Comparison of ENCODE assay signal across 12 mouse cellular contexts in genomic region chr13:114584566-114584965, GRCm38 (mm10).
DNase-seq lines count a peak whose midpoint lies in the region; ATAC-seq and TF ChIP-seq lines count a peak whose summit lies in the region.
"Had no signal": no experiment of that assay in that cellular context is flagged by ENCODE, and none has a peak within 500 bp of the region (broad histone marks: within the 10 kb centered on the region; RNA-seq: fewer than 3 reads in every experiment).

No protein-coding gene starts in this region.

- no peak overlapping the region for H3K9ac ChIP-seq in intestine, embryonic 14.5 days (ENCODE audit: low read length)
- H3K9ac ChIP-seq in intestine, embryonic 16.5 days (ENCODE audit: low read depth, low read length), result no peak overlapping the region
- no peak overlapping the region for H3K9ac ChIP-seq in stomach, embryonic 16.5 days (ENCODE audit: low read length)

- peak overlapping the region; percentile 16; the same call in 1 of the 2 replicates for H3K4me2 ChIP-seq in intestine, embryonic 14.5 days (ENCODE audit: low read length)
- no peak overlapping the region for H3K4me2 ChIP-seq in intestine, embryonic 16.5 days (ENCODE audit: low read depth, low read length)
- H3K4me2 ChIP-seq in stomach, embryonic 16.5 days (ENCODE audit: low read depth, low read length), result peak overlapping the region; percentile 17; the same call in 1 of the 2 replicates

- no peak overlapping the region for H3K27ac ChIP-seq in intestine, embryonic 14.5 days (ENCODE audit: low read depth)
- H3K27ac ChIP-seq in intestine, embryonic 16.5 days (ENCODE audit: low read length), result no peak overlapping the region
- H3K27ac ChIP-seq in embryonic fibroblast, embryonic 13.5 days (ENCODE audit: insufficient read depth, low read length), result peak overlapping the region; percentile 81
- H3K27ac ChIP-seq in stomach, embryonic 16.5 days (ENCODE audit: low read length), result no peak overlapping the region
- no peak overlapping the region for H3K27ac ChIP-seq in thymus, adult 2 months (ENCODE audit: control insufficient read depth, insufficient read depth, low read length)

- H3K4me1 ChIP-seq in intestine, embryonic 14.5 days (replicated peaks; ENCODE audit: control insufficient read depth, insufficient read depth, low read length), result no peaks in the 10 kb centered on the region
- no peaks in the 10 kb centered on the region for H3K4me1 ChIP-seq in intestine, embryonic 16.5 days (ENCODE audit: control insufficient read depth, insufficient read depth, low read length)
- no peaks in the 10 kb centered on the region for H3K4me1 ChIP-seq in embryonic fibroblast, embryonic 13.5 days (ENCODE audit: control insufficient read depth, insufficient read depth, low read length)
- H3K4me1 ChIP-seq in lung, adult 2 months (ENCODE audit: control insufficient read depth, insufficient read depth, low read length), result no peaks in the 10 kb centered on the region
- no peaks in the 10 kb centered on the region for H3K4me1 ChIP-seq in stomach, embryonic 16.5 days (ENCODE audit: control insufficient read depth, insufficient read depth, low read length)
- no peaks in the 10 kb centered on the region for H3K4me1 ChIP-seq in thymus, adult 2 months (replicated peaks; ENCODE audit: control insufficient read depth, insufficient read depth, low read length)

- TF ChIP-seq POLR2A in embryonic fibroblast, embryonic 13.5 days (IDR thresholded peaks at IDR 0.05; ENCODE audit: low read depth, low read length), result no peak
- no peak for TF ChIP-seq POLR2A in lung, adult 2 months (IDR thresholded peaks at IDR 0.05; ENCODE audit: borderline replicate concordance, extremely low read depth, low read depth, low read length)
- no peak for TF ChIP-seq POLR2A in thymus, adult 2 months (IDR thresholded peaks at IDR 0.05; ENCODE audit: control insufficient read depth, extremely low read depth, insufficient read depth, low read length, poor library complexity)

- WGBS in intestine, embryonic 14.5 days, result 48% methylated on average over 7 of the region's 7 CpGs
- WGBS in intestine, embryonic 16.5 days, result 50% methylated on average over 7 of the region's 7 CpGs
- 29% methylated on average over 7 of the region's 7 CpGs for WGBS in lung, adult 2 months
- WGBS in stomach, embryonic 16.5 days, result 37% methylated on average over 7 of the region's 7 CpGs
- 91% methylated on average over 7 of the region's 7 CpGs for WGBS in thymus, adult 2 months

- no peak for TF ChIP-seq CTCF in embryonic fibroblast, embryonic 13.5 days (IDR thresholded peaks at IDR 0.05; ENCODE audit: borderline replicate concordance, insufficient read depth, low read length)
- TF ChIP-seq CTCF in lung, adult 2 months (IDR thresholded peaks at IDR 0.05; ENCODE audit: insufficient read depth, low read length), result no peak
- no peak for TF ChIP-seq CTCF in thymus, adult 2 months (IDR thresholded peaks at IDR 0.05; ENCODE audit: borderline replicate concordance, control insufficient read depth, extremely low read depth, insufficient read depth, low read length, poor library complexity)

- no peaks in the 10 kb centered on the region for H3K9me3 ChIP-seq in intestine, embryonic 14.5 days (ENCODE audit: control insufficient read depth, low read length)
- no peaks in the 10 kb centered on the region for H3K9me3 ChIP-seq in intestine, embryonic 16.5 days (ENCODE audit: control insufficient read depth, low read length)
- no peaks in the 10 kb centered on the region for H3K9me3 ChIP-seq in stomach, embryonic 16.5 days (replicated peaks; ENCODE audit: control insufficient read depth, low read length)

- no peak for ATAC-seq in intestine, embryonic 14.5 days (replicated peaks; ENCODE audit: low FRiP score, low TSS enrichment, low read depth)
- ATAC-seq in intestine, embryonic 16.5 days, result no peak
- no peak for ATAC-seq in stomach, embryonic 16.5 days (ENCODE audit: insufficient read depth, low FRiP score)

- DNase-seq in intestine, embryonic 14.5 days (ENCODE audit: low spot score), result no peak
- no peak for DNase-seq in lung, adult 2 months
- DNase-seq in adrenal gland, adult 2 months, result no peak
- DNase-seq in right cerebral cortex, adult 18-20 months, result no peak
- DNase-seq in thymus, adult 2 months, result no peak
- DNase-seq: cerebellum, adult 18-20 months; kidney, postnatal 4 days; liver had no signal

- H3K27me3 ChIP-seq in intestine, embryonic 14.5 days (replicated peaks; ENCODE audit: control insufficient read depth, insufficient read depth, low read length), result no peaks in the 10 kb centered on the region
- H3K27me3 ChIP-seq in intestine, embryonic 16.5 days (replicated peaks; ENCODE audit: control insufficient read depth, insufficient read depth, low read length), result no peaks in the 10 kb centered on the region
- H3K27me3 ChIP-seq in stomach, embryonic 16.5 days (ENCODE audit: control insufficient read depth, insufficient read depth, low read length), result no peaks in the 10 kb centered on the region
- H3K27me3 ChIP-seq in thymus, adult 2 months (ENCODE audit: control insufficient read depth, insufficient read depth, low read length), result no peaks in the 10 kb centered on the region
- H3K27me3 ChIP-seq: CH12.LX had no signal

- no peak overlapping the region for H3K4me3 ChIP-seq in intestine, embryonic 14.5 days (ENCODE audit: low read depth, low read length)
- no peak overlapping the region for H3K4me3 ChIP-seq in intestine, embryonic 16.5 days (ENCODE audit: low read length)
- no peak overlapping the region for H3K4me3 ChIP-seq in embryonic fibroblast, embryonic 13.5 days (ENCODE audit: insufficient read depth, low read length)
- H3K4me3 ChIP-seq in lung, adult 2 months (replicated peaks; ENCODE audit: extremely low read depth, low read depth, low read length), result peak overlapping the region; percentile 23
- no peak overlapping the region for H3K4me3 ChIP-seq in stomach, embryonic 16.5 days (replicated peaks; ENCODE audit: low read length)
- no peak overlapping the region for H3K4me3 ChIP-seq in thymus, adult 2 months (ENCODE audit: control insufficient read depth, insufficient read depth, low read length)

- H3K36me3 ChIP-seq in intestine, embryonic 14.5 days (ENCODE audit: control insufficient read depth, insufficient read depth, low read length), result no peaks in the 10 kb centered on the region
- no peaks in the 10 kb centered on the region for H3K36me3 ChIP-seq in intestine, embryonic 16.5 days (ENCODE audit: control insufficient read depth, insufficient read depth, low read length)
- no peaks in the 10 kb centered on the region for H3K36me3 ChIP-seq in stomach, embryonic 16.5 days (ENCODE audit: control insufficient read depth, insufficient read depth, low read length)
- no peaks in the 10 kb centered on the region for H3K36me3 ChIP-seq in thymus, adult 2 months (ENCODE audit: control insufficient read depth, insufficient read depth, low read length)
